Mouse (Mus musculus): Measurements from ENCODE around the gene Armh1.

DNA sequence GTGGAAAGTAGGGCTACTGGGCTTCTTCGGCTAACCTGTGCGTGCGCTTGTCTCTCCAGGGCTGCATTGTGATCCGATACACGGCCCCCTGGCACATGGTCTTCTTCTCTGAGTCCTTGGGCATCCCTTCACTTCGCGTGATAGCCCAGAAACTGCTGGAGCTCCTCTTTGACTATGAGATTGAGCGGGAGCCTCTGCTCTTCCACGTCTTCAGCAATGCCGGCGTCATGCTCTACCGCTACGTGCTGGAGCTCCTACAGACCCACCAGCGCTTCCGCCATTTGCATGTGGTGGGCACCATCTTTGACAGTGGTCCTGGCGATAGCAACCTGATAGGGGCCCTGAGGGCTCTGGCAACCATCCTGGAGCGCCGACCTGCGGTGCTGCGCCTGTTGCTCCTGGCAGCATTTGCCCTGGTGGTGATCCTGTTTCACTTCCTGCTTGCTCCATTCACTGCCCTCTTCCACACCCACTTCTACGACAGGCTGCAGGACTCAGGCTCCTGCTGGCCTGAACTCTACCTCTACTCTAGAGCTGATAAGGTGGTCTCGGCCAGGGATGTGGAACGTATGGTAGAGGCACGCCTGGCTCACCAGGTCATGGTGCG, 16.0 kb upstream of the Armh1 start:
- no peak for TF ChIP-seq FLI1 (IDR thresholded peaks at IDR 0.05; ENCODE audit: low read length)
- no peak for TF ChIP-seq GATA1 (IDR thresholded peaks at IDR 0.05; ENCODE audit: borderline replicate concordance, low read length)

All from megakaryocyte, embryonic 14.5 days (primary cell).